Mouse (Mus musculus) kidney, postnatal 0 days (tissue): Measurements from ENCODE around the gene Dedd. TPM values are rescaled to one million over a fixed set of nuclear protein-coding genes. Genes with fewer than 3 reads are reported as not detected.

Source experiments
- ATAC-seq: fragments of 200-750 bp; cut with Nextera tagmentation; replicated peaks from 2 replicates; pipeline ENCODE4 v1.8.0; 2017; ENCODE audit warnings: low read depth, moderate number of reproducible peaks, moderate TSS enrichment, moderate library complexity; ENCODE audit not compliant: low FRiP score
- DNase-seq: peaks from one replicate; pipeline ENCODE4 v3.0.0-alpha.2; 2016; ENCODE audit warnings: low spot score
- H3K27ac ChIP-seq: fragments of 300-500 bp; sonication (generic); 2 replicates; pipeline ENCODE4 v1.5.1; 2014; ENCODE audit warnings: mild to moderate bottlenecking
- H3K27me3 ChIP-seq: fragments of 300-500 bp; sonication (generic); 2 replicates; pipeline ENCODE4 v1.6.1; 2014; ENCODE audit warnings: low read length, mixed read lengths; ENCODE audit not compliant: insufficient read depth
- H3K36me3 ChIP-seq: fragments of 300-500 bp; sonication (generic); 2 replicates; pipeline ENCODE4 v1.6.1; 2014; ENCODE audit warnings: low read length, mixed read lengths; ENCODE audit not compliant: insufficient read depth
- H3K4me1 ChIP-seq: fragments of 300-500 bp; sonication (generic); replicated peaks from 2 replicates; pipeline ENCODE4 v1.6.1; 2014; ENCODE audit warnings: antibody characterized with exemption, low read length, mixed read lengths; ENCODE audit not compliant: insufficient read depth
- H3K4me2 ChIP-seq: fragments of 300-500 bp; sonication (generic); 2 replicates; pipeline ENCODE4 v1.6.1; 2014; ENCODE audit warnings: mild to moderate bottlenecking, low read length, moderate library complexity, mixed read lengths
- H3K4me3 ChIP-seq: fragments of 300-500 bp; sonication (generic); replicated peaks from 2 replicates; pipeline ENCODE4 v1.5.1; 2014; ENCODE audit warnings: low read depth, low read length
- H3K9ac ChIP-seq: fragments of 300-500 bp; sonication (generic); 2 replicates; pipeline ENCODE4 v1.6.1; 2014; ENCODE audit warnings: low read depth, low read length
- H3K9me3 ChIP-seq: fragments of 300-500 bp; sonication (generic); replicated peaks from 2 replicates; pipeline ENCODE4 v1.6.1; 2016; ENCODE audit warnings: low read length, inconsistent platforms, mixed read lengths
- CTCF ChIP-seq: IDR thresholded peaks from 2 replicates; pipeline ENCODE4 v1.5.1; 2016; ENCODE audit warnings: antibody characterized with exemption, low read depth, mild to moderate bottlenecking, moderate library complexity
- WGBS: fragments of 180-500 bp; shearing (Covaris S2); extraction: QIAGEN DNeasy Blood & Tissue Kit; methylation state at CpG from one replicate; pipeline ENCODE4 v1.1.7; 2014; 5-methylcytosine and 5-hydroxymethylcytosine counted together
- polyA plus RNA-seq: library from polyadenylated mRNA; unstranded; fragments of >200 nt; fragmentation: Nextera tagmentation; extraction: Ambion mirVana; gene quantifications from 2 replicates; pipeline ENCODE4 v1.2.1, GENCODE M21; 2015

Dedd gene
- polyA plus RNA-seq, 1 experiment from 2014 or later = 46.0 TPM

DNA sequence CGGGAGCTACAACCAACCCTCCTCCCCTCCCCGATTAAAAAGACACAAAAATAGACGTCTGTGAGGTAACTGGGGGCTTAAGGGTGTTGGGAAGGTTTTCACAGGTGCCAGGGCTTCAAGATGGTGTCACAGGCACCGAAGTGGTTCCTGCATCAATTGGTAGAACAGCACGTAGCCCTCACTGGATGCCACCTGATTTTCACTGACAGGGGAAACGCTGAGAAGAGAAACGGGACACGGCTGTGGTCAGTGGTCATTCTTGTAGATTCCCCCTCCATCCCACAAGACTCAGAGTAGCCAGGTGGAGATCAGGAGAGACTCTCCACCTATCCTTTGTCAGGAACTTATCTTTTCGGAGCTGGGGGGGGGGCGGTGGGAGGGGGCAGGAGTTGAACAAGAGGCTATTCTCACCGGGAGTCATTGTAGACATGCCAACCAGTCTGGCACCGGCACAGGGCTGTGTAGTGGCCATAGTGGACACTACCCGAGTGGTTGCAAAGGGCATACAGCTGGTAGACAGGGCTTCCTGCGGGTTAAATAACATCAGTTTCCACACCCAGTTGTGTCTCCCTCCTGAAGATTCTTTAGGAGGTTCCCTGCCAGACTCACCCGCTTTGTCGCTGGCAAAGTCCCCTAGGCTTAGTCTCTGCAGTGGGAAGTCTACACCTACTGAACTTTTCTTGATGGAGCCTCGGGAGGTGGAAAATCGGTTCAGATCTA, 46.7 kb upstream of the Dedd start:
- Histone ChIP-seq H3K4me1 (peaks cover 11% of the 10 kb centered on the region; the same call in 1 of the 2 replicates), H3K9me3 (no peaks in the 10 kb centered on the region), H3K4me3 (no peak overlapping the region), H3K27me3 (no peaks in the 10 kb centered on the region), H3K9ac (no peak overlapping the region; the same call in 1 of the 2 replicates), H3K27ac (no peak overlapping the region), H3K36me3 (peaks cover 16% of the 10 kb centered on the region; the same call in 1 of the 2 replicates), H3K4me2 (peak overlapping the region; percentile 65; the same call in 1 of the 2 replicates)
- DNase-seq (no peak), ATAC-seq (no peak)
- 81% methylated on average over 18 of the region's 18 CpGs for WGBS
- TF ChIP-seq CTCF = no peak

DNA sequence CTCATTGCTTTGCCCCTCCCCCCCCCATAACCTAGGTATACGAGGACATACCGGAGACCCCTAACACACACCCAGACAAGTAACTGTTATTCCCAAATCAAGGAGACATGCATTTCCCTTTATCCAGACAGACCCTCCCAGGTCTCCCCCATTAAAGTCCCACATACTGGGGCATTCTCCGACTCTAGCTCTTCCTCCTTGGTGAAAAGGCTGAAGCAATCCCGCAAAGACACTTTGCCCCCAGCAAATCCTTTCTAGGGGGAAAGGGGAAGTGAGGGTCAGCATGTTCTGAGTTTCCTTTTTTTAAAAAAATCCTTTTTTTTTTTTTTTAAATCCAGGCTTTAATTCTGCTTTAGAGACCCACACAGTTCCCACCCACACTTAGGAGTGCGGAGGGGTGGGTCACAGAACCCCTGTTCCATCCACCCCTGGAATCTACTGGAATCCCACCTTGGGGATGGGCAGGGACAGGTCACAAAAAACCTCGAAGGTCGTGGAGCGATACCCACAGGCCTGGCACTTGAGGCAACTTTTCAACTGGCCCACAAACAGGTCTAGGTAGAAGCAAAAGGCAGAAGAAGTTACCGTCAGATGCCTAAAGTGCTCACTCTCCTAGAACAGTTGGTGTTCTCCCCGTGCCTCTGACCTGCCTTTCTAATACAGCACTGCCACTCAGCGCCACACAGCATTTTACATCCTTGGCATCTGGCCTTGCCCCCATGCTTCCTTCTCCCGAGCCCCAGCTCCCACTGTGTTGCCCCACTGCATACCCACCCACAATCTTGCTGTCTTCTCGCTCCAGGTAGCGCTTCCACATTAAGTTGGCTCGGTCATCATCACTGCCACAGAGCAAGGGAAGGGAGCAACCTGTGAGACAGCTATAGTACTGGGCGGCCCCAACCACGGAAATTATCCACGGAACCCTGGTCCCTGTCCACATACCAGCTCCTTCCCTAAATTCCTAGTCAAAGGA, 45.5 kb upstream of the Dedd start:
- Histone ChIP-seq H3K36me3 (peaks cover 7% of the 10 kb centered on the region; the same call in 1 of the 2 replicates), H3K27ac (no peak overlapping the region), H3K4me1 (peaks cover 11% of the 10 kb centered on the region; the same call in 1 of the 2 replicates), H3K9me3 (no peaks in the 10 kb centered on the region), H3K4me3 (no peak overlapping the region), H3K9ac (no peak overlapping the region), H3K4me2 (no peak overlapping the region), H3K27me3 (no peaks in the 10 kb centered on the region)
- DNase-seq (no peak), ATAC-seq (no peak)
- WGBS = 93% methylated on average over 18 of the region's 18 CpGs
- no peak for TF ChIP-seq CTCF

- Histone ChIP-seq H3K9ac (0 out of 2 replicates have a peak overlapping the region, but pooled peaks have one; percentile 31), H3K27ac (no peak overlapping the region), H3K27me3 (no peaks in the 10 kb centered on the region), H3K36me3 (peaks cover 9% of the 10 kb centered on the region), H3K9me3 (no peaks in the 10 kb centered on the region), H3K4me1 (peaks cover 11% of the 10 kb centered on the region; the same call in 1 of the 2 replicates), H3K4me2 (no peak overlapping the region), H3K4me3 (no peak overlapping the region)
- WGBS = 86% methylated on average over 15 of the region's 15 CpGs
- DNase-seq (no peak), ATAC-seq (no peak)
- TF ChIP-seq CTCF = no peak
Observed at GRCm38 (mm10) chr1:171284491-171284890, 44.5 kb upstream of the Dedd start.

GRCm38 (mm10) chr1:171285096-171285892, 43.7 kb upstream of the Dedd start:
- H3K27ac ChIP-seq = no peak overlapping the region
- no peak for TF ChIP-seq CTCF
- H3K4me3 ChIP-seq = no peak overlapping the region
- H3K27me3 ChIP-seq = no peaks in the 10 kb centered on the region
- H3K9me3 ChIP-seq = no peaks in the 10 kb centered on the region
- H3K36me3 ChIP-seq = peaks cover 9% of the 10 kb centered on the region
- DNase-seq (no peak), ATAC-seq (no peak)
- H3K4me1 ChIP-seq = peaks cover 5% of the 10 kb centered on the region; the same call in 1 of the 2 replicates
- no peak overlapping the region for H3K4me2 ChIP-seq
- WGBS = 84% methylated on average over 20 of the region's 20 CpGs
- H3K9ac ChIP-seq = 0 out of 2 replicates have a peak overlapping the region, but pooled peaks have one; percentile 31

DNA sequence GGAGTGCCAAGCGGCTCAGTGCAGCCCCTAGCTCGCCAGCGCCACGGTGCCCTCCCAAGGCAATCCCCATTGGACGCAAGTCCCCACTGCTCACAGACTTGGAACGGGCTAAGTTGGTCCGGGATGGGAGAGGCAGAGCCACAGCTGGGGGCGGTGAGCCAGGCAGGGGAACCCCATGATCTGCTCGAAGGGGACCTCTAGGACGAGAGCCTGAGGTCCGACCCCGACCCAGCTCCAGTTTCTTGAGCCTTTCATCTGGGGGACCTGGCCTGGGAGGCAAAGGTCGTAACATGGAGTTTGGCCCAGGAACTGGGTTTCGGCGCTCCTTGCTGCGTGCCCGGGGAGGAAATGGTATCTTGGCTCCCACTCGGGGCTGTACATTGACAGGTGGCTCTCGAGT, 42.4 kb upstream of the Dedd start:
- Histone ChIP-seq H3K4me2 (peak overlapping the region; percentile 82; the same call in 1 of the 2 replicates), H3K27ac (no peak overlapping the region), H3K4me3 (no peak overlapping the region), H3K9me3 (no peaks in the 10 kb centered on the region), H3K36me3 (peaks cover 9% of the 10 kb centered on the region), H3K9ac (no peak overlapping the region), H3K4me1 (peaks cover 5% of the 10 kb centered on the region; the same call in 1 of the 2 replicates), H3K27me3 (no peaks in the 10 kb centered on the region)
- no peak for ATAC-seq
- WGBS = 88% methylated on average over 19 of the region's 19 CpGs
- TF ChIP-seq CTCF = no peak
- DNase-seq = no peak
